Mouse (Mus musculus) spleen, postnatal 10 days (tissue): ENCODE measurements around the gene Csk.

ENCODE experiments used
- DNase-seq, 2 experiments: peaks; one replicate each; pipeline ENCODE4 v3.0.0; 2021 to 2022; ENCODE audit warnings: low spot score in 2 of 2

Csk gene

GRCm38 (mm10) chr9:57657843-57658242 is 4.4 kb upstream of the Csk start:
- no peak for DNase-seq

- no peak for DNase-seq
These were observed 3.4 kb upstream of the Csk start for GRCm38 (mm10) chr9:57656631-57657350.

GRCm38 (mm10) chr9:57655749-57656148 is 2.3 kb upstream of the Csk start:
- peak; percentile 95 to 96 for DNase-seq

- DNase-seq, result no peak
These were observed 1.5 kb upstream of the Csk start for GRCm38 (mm10) chr9:57654966-57655365.

GRCm38 (mm10) chr9:57652855-57653254 is 576 bp downstream of the Csk start:
- peak in 1 of 2 experiments; percentile 16 for DNase-seq

- DNase-seq, result peak in 1 of 2 experiments; percentile 26
These were observed 1.1 kb downstream of the Csk start for GRCm38 (mm10) chr9:57652351-57652750.

- DNase-seq, result peak; percentile 50 to 65
These were observed 2.6 kb downstream of the Csk start for GRCm38 (mm10) chr9:57650786-57651311.

GRCm38 (mm10) chr9:57650130-57650785 is 3.2 kb downstream of the Csk start:
- DNase-seq, result peak in 1 of 2 experiments; percentile 13

GRCm38 (mm10) chr9:57647286-57648108 is 5.9 kb downstream of the Csk start:
- DNase-seq, result peak in 1 of 2 experiments; percentile 16

GRCm38 (mm10) chr9:57646551-57647103 is 6.8 kb downstream of the Csk start:
- peak; percentile 22 to 34 for DNase-seq

GRCm38 (mm10) chr9:57644944-57645893 is 8.2 kb downstream of the Csk start:
- peak; percentile 95 for DNase-seq

GRCm38 (mm10) chr9:57644442-57644943 is 8.9 kb downstream of the Csk start:
- DNase-seq, result peak; percentile 55 to 71

- peak in 1 of 2 experiments; percentile 65 for DNase-seq
These were observed 9.6 kb downstream of the Csk start for GRCm38 (mm10) chr9:57643856-57644180.

GRCm38 (mm10) chr9:57643169-57643855 is 10.1 kb downstream of the Csk start:
- peak; percentile 57 to 67 for DNase-seq

- DNase-seq, result peak; percentile 32 to 40
These were observed 11.5 kb downstream of the Csk start for GRCm38 (mm10) chr9:57641775-57642550.

GRCm38 (mm10) chr9:57641022-57641421 is 12.4 kb downstream of the Csk start:
- DNase-seq, result peak in 1 of 2 experiments; percentile 20

- peak; percentile 78 to 90 for DNase-seq
These were observed 13.0 kb downstream of the Csk start for GRCm38 (mm10) chr9:57640384-57640783.

- peak; percentile 25 to 37 for DNase-seq
These were observed 13.6 kb downstream of the Csk start for GRCm38 (mm10) chr9:57639661-57640328.
